Mouse (Mus musculus): ENCODE measurements at regions not wholly inside any gene's neighbourhood (a gene's known extent, or its start where the extent isn't known, plus 50 kb on each side); places are given as distances from the start of the nearest gene placed in this dataset.

DNA sequence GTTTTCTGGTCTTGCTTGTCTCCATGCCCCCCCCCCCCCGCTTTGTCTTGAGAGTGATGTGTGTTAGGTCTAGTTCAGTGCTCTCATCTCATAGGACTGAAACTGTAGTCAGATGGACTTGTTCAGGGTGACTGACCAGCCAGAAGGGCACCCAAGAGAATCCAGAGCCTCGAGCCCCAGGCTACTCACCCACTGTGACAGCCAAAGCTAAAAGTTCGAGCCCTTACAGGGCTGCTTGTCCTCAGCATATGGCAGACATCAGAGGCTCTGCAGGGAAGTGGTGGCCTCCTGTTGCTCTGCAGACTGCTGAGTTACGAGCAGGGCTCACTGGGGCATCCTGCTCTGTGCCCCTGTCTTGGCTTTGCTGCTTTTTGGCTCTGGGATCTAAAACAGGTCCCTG is 64.9 kb downstream of the Fam43a start:
- Histone ChIP-seq H3K4me3 (ENCODE audit: low read length) (no peak overlapping the region), H3K4me2 (ENCODE audit: low read depth, low read length) (no peak overlapping the region), H3K9me3 (replicated peaks; ENCODE audit: control insufficient read depth, low read length) (no peaks in the 10 kb centered on the region), H3K36me3 (ENCODE audit: control insufficient read depth, insufficient read depth) (no peaks in the 10 kb centered on the region), H3K9ac (ENCODE audit: low read length) (no peak overlapping the region), H3K4me1 (ENCODE audit: control insufficient read depth, insufficient read depth, low read length) (no peaks in the 10 kb centered on the region), H3K27me3 (ENCODE audit: control insufficient read depth, insufficient read depth, low read length) (0 out of 2 replicates have a peak, but pooled peaks cover 3% of the 10 kb centered on the region), H3K27ac (ENCODE audit: low read length) (no peak overlapping the region)
- ATAC-seq (replicated peaks; ENCODE audit: extremely low read depth, insufficient read depth, low FRiP score) = no peak
- 56% methylated on average over 4 of the region's 4 CpGs for WGBS

- Histone ChIP-seq H3K27ac (ENCODE audit: low read length) (no peak overlapping the region), H3K27me3 (ENCODE audit: control insufficient read depth, insufficient read depth, low read length) (0 out of 2 replicates have a peak, but pooled peaks cover 3% of the 10 kb centered on the region), H3K4me3 (ENCODE audit: low read length) (no peak overlapping the region), H3K9me3 (replicated peaks; ENCODE audit: control insufficient read depth, low read length) (no peaks in the 10 kb centered on the region), H3K9ac (ENCODE audit: low read length) (no peak overlapping the region), H3K4me2 (ENCODE audit: low read depth, low read length) (no peak overlapping the region), H3K36me3 (ENCODE audit: control insufficient read depth, insufficient read depth) (no peaks in the 10 kb centered on the region), H3K4me1 (ENCODE audit: control insufficient read depth, insufficient read depth, low read length) (no peaks in the 10 kb centered on the region)
- no peak for ATAC-seq (replicated peaks; ENCODE audit: extremely low read depth, insufficient read depth, low FRiP score)
- WGBS = 36% methylated on average over 2 of the region's 2 CpGs
Observed at GRCm38 (mm10) chr16:30665881-30666280, 66.4 kb downstream of the Fam43a start.

DNA sequence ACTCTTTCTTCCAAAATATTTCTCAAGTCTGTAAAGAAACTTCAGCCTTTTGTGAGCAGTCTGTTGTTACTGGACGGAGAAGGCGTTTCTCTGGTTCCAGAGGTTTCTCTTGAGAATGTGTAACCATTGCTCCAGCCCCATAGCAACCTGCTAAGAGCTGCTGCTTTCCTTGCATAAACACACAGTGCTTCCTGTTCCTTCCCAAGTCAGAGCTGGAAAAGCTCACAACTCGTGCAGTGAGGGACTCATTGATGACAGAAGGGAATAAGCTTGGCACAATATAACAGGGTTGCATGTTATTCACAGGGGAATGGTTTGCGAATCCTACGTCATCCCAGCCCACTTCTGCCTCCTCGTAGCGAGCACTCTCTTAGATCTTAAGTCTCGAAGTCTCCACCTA is 70.4 kb downstream of the Fam43a start:
- no peak for ATAC-seq (replicated peaks; ENCODE audit: extremely low read depth, insufficient read depth, low FRiP score)
- H3K27me3 ChIP-seq (ENCODE audit: control insufficient read depth, insufficient read depth, low read length) = no peaks in the 10 kb centered on the region
- H3K27ac ChIP-seq (ENCODE audit: low read length) = no peak overlapping the region
- no peak overlapping the region for H3K4me2 ChIP-seq (ENCODE audit: low read depth, low read length)
- 68% methylated on average over 8 of the region's 8 CpGs for WGBS
- no peak overlapping the region for H3K9ac ChIP-seq (ENCODE audit: low read length)
- H3K4me3 ChIP-seq (ENCODE audit: low read length) = no peak overlapping the region
- H3K4me1 ChIP-seq (ENCODE audit: control insufficient read depth, insufficient read depth, low read length) = no peaks in the 10 kb centered on the region
- no peaks in the 10 kb centered on the region for H3K9me3 ChIP-seq (replicated peaks; ENCODE audit: control insufficient read depth, low read length)
- H3K36me3 ChIP-seq (ENCODE audit: control insufficient read depth, insufficient read depth) = no peaks in the 10 kb centered on the region

DNA sequence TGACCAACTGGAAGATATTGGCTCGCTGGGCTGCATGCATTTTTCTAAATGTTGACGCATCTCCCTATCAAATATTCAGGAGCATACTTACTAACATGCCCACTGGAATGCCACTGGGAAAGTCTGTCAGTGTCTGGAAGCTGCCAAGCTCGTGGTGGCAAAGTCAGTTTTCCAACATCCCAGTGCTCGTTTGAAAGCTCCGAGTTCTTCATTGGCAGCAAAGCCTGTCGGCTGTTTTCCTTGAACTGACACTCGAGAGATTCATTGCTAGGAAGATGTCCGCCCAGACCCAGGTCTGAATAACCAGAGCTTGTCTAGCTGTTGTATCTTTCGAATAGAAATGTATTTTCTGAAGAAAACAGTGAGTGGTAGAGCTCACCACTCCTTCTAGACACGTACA is 72.1 kb downstream of the Fam43a start:
- WGBS = 72% methylated on average over 10 of the region's 10 CpGs
- H3K27ac ChIP-seq (ENCODE audit: low read length) = no peak overlapping the region

DNA sequence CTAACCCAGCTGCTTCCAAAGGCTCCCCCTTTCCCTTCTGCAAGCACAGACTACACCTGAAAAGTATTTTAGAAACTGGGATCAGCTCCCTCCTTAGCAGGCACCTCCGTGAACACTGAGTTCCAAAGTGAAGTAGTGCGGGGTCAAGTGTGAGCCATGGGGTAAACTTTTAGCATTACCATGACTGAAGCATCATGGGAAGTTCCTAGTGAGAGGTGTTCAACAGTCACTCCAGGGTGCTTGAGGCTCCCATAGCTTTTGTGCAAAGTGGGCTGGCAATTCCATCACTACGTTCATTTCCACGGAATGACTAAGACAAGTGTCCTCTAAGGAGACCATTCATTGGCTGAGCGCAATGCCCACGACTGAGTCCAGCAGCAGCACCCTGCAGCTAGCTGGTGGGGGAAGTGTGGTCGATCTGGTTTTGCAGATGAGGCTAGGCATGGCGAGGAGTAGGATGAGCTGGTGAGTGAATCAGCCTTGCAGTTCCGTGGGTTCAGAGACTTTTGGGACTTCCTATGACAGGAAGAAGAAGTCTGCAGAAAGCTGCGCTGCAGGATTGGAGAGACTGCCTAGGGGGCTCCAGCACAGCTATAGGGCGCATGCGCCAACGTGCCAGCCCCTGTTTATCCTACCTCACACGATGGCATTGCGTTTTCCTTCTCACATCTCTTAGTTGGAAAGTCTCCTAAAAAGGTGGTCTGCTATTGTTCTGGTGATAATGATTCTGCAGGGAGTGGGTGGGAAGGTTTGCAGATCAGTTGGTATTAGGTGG is 73.4 kb downstream of the Fam43a start:
- WGBS = 62% methylated on average over 15 of the region's 15 CpGs
- no peaks in the 10 kb centered on the region for H3K9me3 ChIP-seq (replicated peaks; ENCODE audit: control insufficient read depth, low read length)
- H3K9ac ChIP-seq (ENCODE audit: low read length) = no peak overlapping the region
- no peaks in the 10 kb centered on the region for H3K4me1 ChIP-seq (ENCODE audit: control insufficient read depth, insufficient read depth, low read length)
- no peak for ATAC-seq (replicated peaks; ENCODE audit: extremely low read depth, insufficient read depth, low FRiP score)
- no peaks in the 10 kb centered on the region for H3K27me3 ChIP-seq (ENCODE audit: control insufficient read depth, insufficient read depth, low read length)
- no peaks in the 10 kb centered on the region for H3K36me3 ChIP-seq (ENCODE audit: control insufficient read depth, insufficient read depth)
- H3K27ac ChIP-seq (ENCODE audit: low read length) = no peak overlapping the region
- no peak overlapping the region for H3K4me2 ChIP-seq (ENCODE audit: low read depth, low read length)
- no peak overlapping the region for H3K4me3 ChIP-seq (ENCODE audit: low read length)

More for the DNA sequence above, 72.1 kb downstream of the Fam43a start:
- ATAC-seq (replicated peaks; ENCODE audit: extremely low read depth, insufficient read depth, low FRiP score) = no peak
- no peaks in the 10 kb centered on the region for H3K27me3 ChIP-seq (ENCODE audit: control insufficient read depth, insufficient read depth, low read length)
- no peak overlapping the region for H3K4me3 ChIP-seq (ENCODE audit: low read length)
- no peak overlapping the region for H3K9ac ChIP-seq (ENCODE audit: low read length)
- H3K36me3 ChIP-seq (ENCODE audit: control insufficient read depth, insufficient read depth) = no peaks in the 10 kb centered on the region
- no peaks in the 10 kb centered on the region for H3K4me1 ChIP-seq (ENCODE audit: control insufficient read depth, insufficient read depth, low read length)
- no peak overlapping the region for H3K4me2 ChIP-seq (ENCODE audit: low read depth, low read length)
- H3K9me3 ChIP-seq (replicated peaks; ENCODE audit: control insufficient read depth, low read length) = no peaks in the 10 kb centered on the region

DNA sequence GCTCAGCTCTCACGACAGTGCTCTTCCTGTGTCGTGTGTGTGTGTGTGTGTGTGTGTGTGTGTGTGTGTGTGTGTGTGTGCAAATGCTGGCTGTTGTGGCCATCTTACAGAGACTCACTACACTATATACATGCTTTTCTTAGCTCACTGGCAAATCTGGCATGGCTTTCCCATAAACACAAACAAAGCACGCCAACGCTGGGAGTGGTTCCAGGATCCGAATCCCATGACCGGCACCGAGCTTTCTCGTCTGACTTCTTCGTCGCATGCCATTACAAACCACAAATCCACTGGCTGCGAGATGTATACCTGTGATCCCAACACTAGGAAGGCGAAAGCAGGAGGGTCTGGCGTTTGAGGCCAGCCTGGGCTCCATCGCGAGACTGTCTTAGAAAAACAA is 74.1 kb downstream of the Fam43a start:
- Histone ChIP-seq H3K36me3 (ENCODE audit: control insufficient read depth, insufficient read depth) (no peaks in the 10 kb centered on the region), H3K27ac (ENCODE audit: low read length) (no peak overlapping the region), H3K9ac (ENCODE audit: low read length) (no peak overlapping the region), H3K4me3 (ENCODE audit: low read length) (no peak overlapping the region), H3K27me3 (ENCODE audit: control insufficient read depth, insufficient read depth, low read length) (no peaks in the 10 kb centered on the region), H3K9me3 (replicated peaks; ENCODE audit: control insufficient read depth, low read length) (no peaks in the 10 kb centered on the region), H3K4me2 (ENCODE audit: low read depth, low read length) (no peak overlapping the region), H3K4me1 (ENCODE audit: control insufficient read depth, insufficient read depth, low read length) (no peaks in the 10 kb centered on the region)
- 81% methylated on average over 15 of the region's 15 CpGs for WGBS
- ATAC-seq (replicated peaks; ENCODE audit: extremely low read depth, insufficient read depth, low FRiP score) = no peak

- no peak overlapping the region for H3K9ac ChIP-seq (ENCODE audit: low read length)
- H3K27ac ChIP-seq (ENCODE audit: low read length) = no peak overlapping the region
- no peak overlapping the region for H3K4me2 ChIP-seq (ENCODE audit: low read depth, low read length)
- no peaks in the 10 kb centered on the region for H3K9me3 ChIP-seq (replicated peaks; ENCODE audit: control insufficient read depth, low read length)
- H3K36me3 ChIP-seq (ENCODE audit: control insufficient read depth, insufficient read depth) = no peaks in the 10 kb centered on the region
- H3K4me3 ChIP-seq (ENCODE audit: low read length) = no peak overlapping the region
- no peak for ATAC-seq (replicated peaks; ENCODE audit: extremely low read depth, insufficient read depth, low FRiP score)
- H3K4me1 ChIP-seq (ENCODE audit: control insufficient read depth, insufficient read depth, low read length) = no peaks in the 10 kb centered on the region
- 48% methylated on average over 4 of the region's 4 CpGs for WGBS
- no peaks in the 10 kb centered on the region for H3K27me3 ChIP-seq (ENCODE audit: control insufficient read depth, insufficient read depth, low read length)
Observed at GRCm38 (mm10) chr16:30675829-30676228, 76.3 kb downstream of the Fam43a start.

DNA sequence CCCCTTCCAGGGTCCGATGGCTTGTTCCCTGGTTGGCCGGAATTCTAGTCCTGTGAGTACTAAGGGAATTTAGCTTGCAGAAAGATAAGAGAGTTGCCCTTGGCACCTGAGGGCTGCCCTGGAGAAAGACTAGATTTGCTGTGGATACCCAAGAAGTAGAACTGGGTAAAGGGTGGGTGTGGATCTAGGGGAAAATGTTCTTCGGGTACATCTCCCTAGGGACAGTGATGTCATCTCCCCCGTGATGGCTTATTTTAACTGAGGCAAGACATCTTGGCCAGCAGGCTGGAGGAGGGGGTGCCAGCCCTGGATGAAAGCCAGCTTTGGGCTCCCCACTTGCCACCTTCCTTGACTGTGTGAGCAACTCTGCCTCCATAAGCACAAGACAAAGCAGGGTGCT is 77.5 kb downstream of the Fam43a start:
- Histone ChIP-seq H3K36me3 (ENCODE audit: control insufficient read depth, insufficient read depth) (no peaks in the 10 kb centered on the region), H3K4me1 (ENCODE audit: control insufficient read depth, insufficient read depth, low read length) (no peaks in the 10 kb centered on the region), H3K9ac (ENCODE audit: low read length) (no peak overlapping the region), H3K27me3 (ENCODE audit: control insufficient read depth, insufficient read depth, low read length) (no peaks in the 10 kb centered on the region), H3K27ac (ENCODE audit: low read length) (no peak overlapping the region), H3K9me3 (replicated peaks; ENCODE audit: control insufficient read depth, low read length) (no peaks in the 10 kb centered on the region), H3K4me3 (ENCODE audit: low read length) (no peak overlapping the region), H3K4me2 (ENCODE audit: low read depth, low read length) (no peak overlapping the region)
- WGBS = 73% methylated on average over 4 of the region's 4 CpGs
- ATAC-seq (replicated peaks; ENCODE audit: extremely low read depth, insufficient read depth, low FRiP score) = no peak

DNA sequence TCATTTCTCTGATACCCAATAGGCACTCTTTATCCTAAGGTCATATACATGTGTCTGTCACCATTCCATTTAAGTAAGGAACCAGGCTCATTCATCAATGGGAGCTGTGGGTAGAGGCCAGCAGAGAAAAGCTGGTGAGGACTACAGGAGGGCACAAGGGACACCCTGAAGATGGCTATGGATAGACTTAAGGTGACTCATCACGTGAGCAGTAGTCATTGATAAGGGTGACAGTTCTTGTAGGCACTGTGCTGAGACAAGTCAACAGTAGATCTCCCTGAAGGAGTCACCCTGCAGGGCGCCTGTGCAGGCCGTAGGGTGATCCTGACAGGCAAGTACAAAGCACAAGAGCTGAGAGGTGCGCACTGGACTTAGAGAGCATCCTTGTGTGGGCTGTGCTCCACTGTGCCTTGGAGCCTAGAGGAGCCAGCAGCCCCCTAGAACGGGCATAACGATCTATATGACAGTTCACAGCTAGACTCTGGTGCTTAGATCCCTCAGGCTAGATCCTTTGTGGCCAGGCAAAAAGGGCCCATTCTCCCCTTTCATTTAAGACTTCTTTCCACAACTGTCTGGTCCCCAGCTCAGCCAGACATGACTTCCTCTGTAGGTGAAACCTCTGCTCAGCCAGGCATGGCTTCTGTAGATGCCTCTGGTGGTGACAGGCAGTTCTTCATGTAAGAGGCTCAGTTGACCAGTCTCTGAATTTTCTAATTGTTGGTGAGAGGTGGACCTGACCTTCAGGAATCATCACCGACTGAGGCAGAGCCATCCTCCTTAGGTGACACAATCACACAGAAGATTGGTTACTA is 78.6 kb downstream of the Fam43a start:
- Histone ChIP-seq H3K9ac (ENCODE audit: low read length) (no peak overlapping the region), H3K27me3 (ENCODE audit: control insufficient read depth, insufficient read depth, low read length) (no peaks in the 10 kb centered on the region), H3K4me3 (ENCODE audit: low read length) (no peak overlapping the region), H3K4me1 (ENCODE audit: control insufficient read depth, insufficient read depth, low read length) (no peaks in the 10 kb centered on the region), H3K36me3 (ENCODE audit: control insufficient read depth, insufficient read depth) (no peaks in the 10 kb centered on the region), H3K4me2 (ENCODE audit: low read depth, low read length) (no peak overlapping the region), H3K27ac (ENCODE audit: low read length) (no peak overlapping the region), H3K9me3 (replicated peaks; ENCODE audit: control insufficient read depth, low read length) (no peaks in the 10 kb centered on the region)
- WGBS = 81% methylated on average over 7 of the region's 7 CpGs
- no peak for ATAC-seq (replicated peaks; ENCODE audit: extremely low read depth, insufficient read depth, low FRiP score)
